Mouse (Mus musculus) midbrain, embryonic 15.5 days (tissue): ENCODE data around the gene Fndc10. TPM values are rescaled to one million over a fixed set of nuclear protein-coding genes. Genes with fewer than 3 reads are reported as not detected.
A peak's percentile ranks its signal among the peaks of the same experiment; 100 is the strongest.

Experiments used
- ATAC-seq: fragments of 200-750 bp; cut with Nextera tagmentation; replicated peaks from 2 replicates; pipeline ENCODE4 v1.8.0; 2017; ENCODE audit warnings: moderate TSS enrichment
- H3K27ac ChIP-seq: fragments of 300-500 bp; sonication (generic); 2 replicates; pipeline ENCODE4 v1.5.1; 2015; ENCODE audit warnings: mild to moderate bottlenecking, inconsistent platforms
- H3K27me3 ChIP-seq: fragments of 300-500 bp; sonication (generic); replicated peaks from 2 replicates; pipeline ENCODE4 v1.6.1; 2015; ENCODE audit warnings: inconsistent platforms
- H3K36me3 ChIP-seq: fragments of 300-500 bp; sonication (generic); replicated peaks from 2 replicates; pipeline ENCODE4 v1.6.1; 2015; ENCODE audit warnings: inconsistent platforms
- H3K4me1 ChIP-seq: fragments of 300-500 bp; sonication (generic); 2 replicates; pipeline ENCODE4 v1.6.1; 2015; ENCODE audit warnings: inconsistent platforms
- H3K4me2 ChIP-seq: fragments of 300-500 bp; sonication (generic); 2 replicates; pipeline ENCODE4 v1.6.1; 2015; ENCODE audit warnings: inconsistent platforms, mild to moderate bottlenecking, moderate library complexity
- H3K4me3 ChIP-seq: fragments of 300-500 bp; sonication (generic); 2 replicates; pipeline ENCODE4 v1.5.1; 2015; ENCODE audit warnings: mild to moderate bottlenecking, inconsistent platforms
- H3K9ac ChIP-seq: fragments of 300-500 bp; sonication (generic); 2 replicates; pipeline ENCODE4 v1.6.1; 2015; ENCODE audit warnings: mild to moderate bottlenecking, inconsistent platforms
- H3K9me3 ChIP-seq: fragments of 300-500 bp; sonication (generic); 2 replicates; pipeline ENCODE4 v1.6.1; 2016; ENCODE audit warnings: inconsistent platforms
- WGBS: fragments of 180-500 bp; shearing (Covaris S2); methylation state at CpG from one replicate; pipeline ENCODE4 v1.1.7; 2015; ENCODE audit warnings: mixed read lengths; 5-methylcytosine and 5-hydroxymethylcytosine counted together
- polyA plus RNA-seq: library from polyadenylated mRNA; unstranded; fragments of >200 nt; fragmentation: Nextera tagmentation; extraction: Ambion mirVana; gene quantifications from 2 replicates; pipeline ENCODE4 v1.2.1, GENCODE M21; 2015

Fndc10 gene
- polyA plus RNA-seq, 1 experiment from 2014 or later: 15.7 TPM

DNA sequence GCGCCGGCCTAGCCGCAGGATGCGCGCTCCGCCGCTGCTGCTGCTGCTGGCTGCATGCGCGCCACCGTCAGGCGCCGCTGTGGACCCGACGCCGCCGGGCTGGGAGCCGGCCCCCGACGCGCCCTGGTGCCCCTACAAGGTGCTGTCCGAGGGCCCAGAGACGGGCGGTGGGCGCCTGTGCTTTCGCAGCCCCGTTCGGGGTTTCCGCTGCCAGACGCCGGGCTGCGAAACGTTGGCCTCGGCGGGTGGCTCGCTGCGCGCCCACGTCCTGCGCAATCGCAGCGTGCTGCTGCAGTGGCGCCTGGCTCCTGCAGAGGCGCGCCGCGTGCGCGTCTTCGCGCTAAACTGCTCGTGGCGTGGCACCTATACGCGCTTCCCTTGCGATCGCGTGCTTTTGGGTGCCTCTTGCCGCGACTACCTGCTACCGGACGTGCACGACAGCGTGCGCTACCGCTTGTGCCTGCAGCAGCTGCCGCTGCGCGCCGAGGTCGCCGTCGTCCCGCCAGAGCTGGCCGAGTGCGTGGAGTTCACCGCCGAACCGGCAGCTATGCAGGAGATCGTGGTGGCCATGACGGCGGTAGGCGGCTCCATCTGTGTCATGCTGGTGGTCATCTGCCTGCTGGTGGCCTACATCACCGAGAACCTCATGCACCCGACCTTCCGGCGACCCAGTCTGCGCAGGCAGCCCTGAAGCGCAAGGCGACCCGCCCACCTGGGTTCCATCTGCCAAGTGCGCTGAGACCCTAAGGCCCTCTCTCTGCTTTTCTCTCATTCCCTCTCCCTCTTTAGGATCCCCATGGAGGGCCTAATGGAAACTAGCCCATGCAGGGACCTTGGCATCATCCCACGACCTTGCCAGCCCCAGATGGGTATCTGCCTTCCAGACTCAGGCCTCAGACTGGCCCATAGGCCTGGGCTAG lies 600 bp downstream of the Fndc10 start:
- Histone ChIP-seq H3K9ac (peak overlapping the region; percentile 84), H3K4me2 (peak overlapping the region; percentile 85), H3K36me3 (no peaks in the 10 kb centered on the region), H3K4me3 (peak overlapping the region; percentile 55), H3K4me1 (peaks cover 30% of the 10 kb centered on the region), H3K27me3 (0 out of 2 replicates have a peak, but pooled peaks cover 2% of the 10 kb centered on the region), H3K27ac (peak overlapping the region; percentile 97), H3K9me3 (no peaks in the 10 kb centered on the region)
- WGBS: under 1% methylated on average over 79 of the region's 92 CpGs
- ATAC-seq: peak; percentile 84

DNA sequence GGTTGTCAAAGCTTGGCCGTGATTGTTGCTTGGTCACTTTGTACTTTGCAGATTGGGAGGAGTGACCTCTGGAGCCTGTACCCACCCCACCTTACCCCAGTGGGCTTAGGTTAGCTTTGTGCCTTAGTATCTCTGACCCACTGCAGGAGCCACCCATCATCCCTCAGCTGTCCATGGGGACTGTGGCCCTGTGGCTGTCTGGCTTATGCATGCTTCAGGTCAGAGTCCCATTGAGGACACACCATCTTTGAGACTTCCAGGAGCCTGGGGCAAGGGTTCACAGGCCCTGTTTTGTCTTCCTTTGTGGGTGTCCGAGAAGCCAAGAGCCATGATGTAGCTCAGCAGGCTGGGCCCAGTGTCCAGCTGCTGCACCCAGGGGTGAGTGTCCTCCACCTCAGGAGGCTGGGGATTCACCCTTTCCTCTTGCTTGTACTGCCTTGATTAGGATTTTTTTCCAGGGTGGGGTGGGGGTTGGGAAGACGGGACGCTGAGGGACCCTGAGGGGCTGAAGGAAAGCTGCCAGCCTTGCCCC lies 1.5 kb downstream of the Fndc10 start:
- Histone ChIP-seq H3K4me2 (peak overlapping the region; percentile 85), H3K9me3 (no peaks in the 10 kb centered on the region), H3K4me1 (peaks cover 30% of the 10 kb centered on the region), H3K27ac (peak overlapping the region; percentile 97), H3K27me3 (0 out of 2 replicates have a peak, but pooled peaks cover 2% of the 10 kb centered on the region), H3K36me3 (no peaks in the 10 kb centered on the region), H3K4me3 (peak overlapping the region; percentile 55), H3K9ac (peak overlapping the region; percentile 84)
- no peak for ATAC-seq
- WGBS: 79% methylated on average over 4 of the region's 4 CpGs

DNA sequence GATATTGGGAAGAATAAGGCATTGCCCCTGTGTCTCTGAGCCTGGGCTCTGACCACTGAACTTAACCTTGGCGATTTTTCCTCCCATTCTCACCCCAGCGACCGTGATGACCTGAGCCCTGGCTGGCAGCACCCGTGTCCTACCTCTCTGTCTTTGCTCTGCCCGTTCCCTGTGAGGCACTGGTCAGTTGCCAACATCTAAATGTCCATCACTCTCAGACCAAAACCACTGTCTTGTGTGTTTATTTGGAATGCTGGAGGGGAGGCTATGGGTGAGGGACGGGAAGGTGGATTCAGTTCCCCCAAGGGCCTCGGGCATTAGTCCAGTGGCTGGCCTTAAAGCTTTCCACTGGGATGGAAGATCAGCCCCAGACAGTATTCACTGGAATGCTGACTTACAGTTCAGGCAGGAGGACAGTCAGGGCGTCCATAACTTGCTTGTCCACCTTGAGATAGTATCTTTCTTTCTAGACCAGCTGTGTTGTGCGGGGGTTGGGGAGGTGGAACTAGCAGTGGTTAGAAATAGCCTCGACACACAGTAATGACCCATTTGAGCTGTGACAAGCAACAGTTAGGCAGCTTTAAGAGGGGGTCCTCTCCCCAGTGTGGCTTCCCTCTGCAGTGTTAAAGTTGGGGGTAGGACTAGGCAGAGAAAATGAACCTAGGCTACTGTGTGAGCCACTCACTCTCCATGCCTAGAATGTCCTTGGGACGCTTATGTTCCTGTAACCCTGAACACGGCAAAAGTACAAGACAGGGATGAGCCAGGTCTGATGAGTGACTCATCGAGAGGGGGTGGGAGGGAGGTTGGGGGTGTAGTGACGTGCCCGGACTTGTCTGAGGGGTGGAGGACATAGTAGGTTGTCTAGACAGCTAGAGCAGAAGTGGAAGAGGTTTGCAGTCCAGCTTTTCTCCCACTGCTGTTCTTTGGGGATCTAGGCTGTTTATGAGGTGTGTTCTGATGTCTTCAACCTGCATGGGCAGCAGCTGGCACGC lies 2.4 kb downstream of the Fndc10 start:
- Histone ChIP-seq H3K27me3 (0 out of 2 replicates have a peak, but pooled peaks cover 2% of the 10 kb centered on the region), H3K9me3 (no peaks in the 10 kb centered on the region), H3K4me1 (peaks cover 30% of the 10 kb centered on the region), H3K9ac (peak overlapping the region; percentile 1; the same call in 1 of the 2 replicates), H3K36me3 (no peaks in the 10 kb centered on the region), H3K27ac (no peak overlapping the region), H3K4me2 (peak overlapping the region; percentile 85), H3K4me3 (0 out of 2 replicates have a peak overlapping the region, but pooled peaks have one; percentile 55)
- 78% methylated on average over 16 of the region's 16 CpGs for WGBS
- no peak for ATAC-seq

DNA sequence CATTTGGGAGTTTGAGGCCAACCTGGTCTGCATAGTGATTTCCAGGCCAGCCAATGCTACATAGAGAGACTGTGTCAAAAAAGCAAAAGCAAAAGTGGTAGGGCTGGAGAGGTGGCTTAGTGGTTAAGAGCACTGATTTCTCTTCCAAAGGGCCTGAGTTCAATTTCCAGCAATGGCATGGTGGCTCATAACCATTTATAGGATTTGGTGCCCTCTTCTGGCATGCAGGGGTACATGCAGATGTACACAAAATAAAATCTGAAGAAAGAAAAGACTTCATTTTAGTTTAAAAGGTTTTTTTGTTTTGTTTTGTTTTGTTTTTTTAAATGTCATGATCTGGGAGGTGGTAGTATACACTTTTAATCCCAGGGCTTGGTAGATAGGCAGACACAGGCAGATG lies 6.3 kb downstream of the Fndc10 start:
- Histone ChIP-seq H3K27ac (no peak overlapping the region), H3K4me1 (peaks cover 23% of the 10 kb centered on the region), H3K4me3 (no peak overlapping the region), H3K4me2 (no peak overlapping the region), H3K9ac (no peak overlapping the region), H3K27me3 (no peaks in the 10 kb centered on the region), H3K36me3 (no peaks in the 10 kb centered on the region), H3K9me3 (no peaks in the 10 kb centered on the region)
- no peak for ATAC-seq

DNA sequence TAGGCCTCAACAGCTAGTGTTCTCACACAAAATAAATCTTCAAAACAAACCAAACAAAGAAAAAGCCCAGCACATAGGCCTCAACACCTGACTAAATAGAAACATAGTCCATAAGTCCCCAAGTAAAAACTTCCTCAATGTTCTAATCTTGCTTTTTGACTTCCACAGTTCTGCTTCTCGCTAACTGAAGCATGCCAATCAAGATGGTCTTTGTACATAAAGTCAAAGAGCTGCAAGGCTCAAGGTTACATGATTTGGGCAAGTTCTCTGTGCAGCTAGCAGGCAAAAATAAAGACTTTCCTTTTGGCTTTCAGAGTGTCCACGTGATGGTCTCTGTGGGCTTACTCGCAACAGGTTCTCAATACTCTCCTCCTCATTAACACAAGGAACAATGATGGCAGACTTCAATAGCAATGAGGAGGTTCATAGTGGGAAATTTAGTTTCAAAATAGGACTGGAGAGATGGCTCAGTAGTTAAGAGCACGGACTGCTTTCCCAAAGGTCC lies 9.3 kb downstream of the Fndc10 start:
- no peak overlapping the region for H3K27ac ChIP-seq
- ATAC-seq: no peak
- WGBS: 96% methylated on average over 4 of the region's 4 CpGs

DNA sequence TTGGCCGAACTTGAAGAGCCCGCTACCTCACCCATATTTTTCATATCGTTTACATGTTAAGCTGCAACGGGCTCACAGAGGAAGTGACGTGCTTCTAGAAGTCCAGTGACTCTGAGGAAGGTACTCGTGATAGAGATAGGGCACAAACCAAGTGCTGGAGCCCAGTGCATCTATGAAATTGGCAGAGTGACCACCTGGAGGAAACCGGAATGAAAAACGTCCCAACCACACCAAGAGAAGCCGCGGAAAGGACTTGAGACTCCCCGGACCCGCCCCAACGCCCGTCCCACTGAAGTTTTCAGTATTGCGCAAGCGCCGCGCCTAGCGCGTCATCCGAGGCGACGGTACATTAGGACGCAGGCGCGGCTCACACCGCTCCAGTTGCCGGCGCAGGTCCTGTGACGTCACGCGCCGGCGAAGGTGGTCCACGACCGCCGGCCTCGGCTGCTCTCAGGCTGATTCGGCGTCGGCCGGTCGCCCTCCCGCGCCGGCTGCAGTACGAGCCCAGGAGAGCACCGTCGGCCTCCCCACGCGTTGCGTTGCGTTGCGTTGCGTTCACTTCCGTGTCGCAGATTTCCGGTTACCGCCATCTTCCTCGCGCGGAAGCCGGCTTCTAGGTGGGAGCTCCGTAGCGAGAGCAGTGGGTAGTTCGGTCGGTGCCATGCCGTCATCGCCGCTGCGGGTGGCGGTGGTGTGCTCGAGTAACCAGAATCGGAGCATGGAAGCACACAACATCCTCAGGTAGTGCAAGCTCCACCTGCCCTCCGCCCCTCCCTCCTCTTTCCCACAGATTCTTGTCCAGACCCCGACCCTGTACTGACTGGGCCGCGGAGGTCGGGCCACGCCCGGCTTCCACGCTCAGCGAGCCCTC lies 10.8 kb downstream of the Fndc10 start, which contains the start of gene Ssu72:
Ssu72 (plus strand) TSS at position 80 of the 871 bp plus-strand sequence.
- ATAC-seq: peak; percentile 96
- no peaks in the 10 kb centered on the region for H3K27me3 ChIP-seq
- H3K9me3 ChIP-seq: no peaks in the 10 kb centered on the region
- peak within 1 kb of the TSS; percentile 79 for H3K4me3 ChIP-seq
- H3K36me3 ChIP-seq: no peaks in the 10 kb centered on the region
- H3K9ac ChIP-seq: peak within 1 kb of the TSS; percentile 84
- WGBS: under 1% methylated on average over 83 of the region's 83 CpGs
- peak within 1 kb of the TSS; percentile 90 for H3K4me2 ChIP-seq
- peaks cover 26% of the 10 kb centered on the region for H3K4me1 ChIP-seq
- peak within 1 kb of the TSS; percentile 94 for H3K27ac ChIP-seq

More for the DNA sequence above, 9.3 kb downstream of the Fndc10 start:
- no peak overlapping the region for H3K4me3 ChIP-seq
- H3K4me1 ChIP-seq: peaks cover 22% of the 10 kb centered on the region
- no peak overlapping the region for H3K4me2 ChIP-seq
- H3K27me3 ChIP-seq: no peaks in the 10 kb centered on the region
- no peaks in the 10 kb centered on the region for H3K36me3 ChIP-seq
- no peaks in the 10 kb centered on the region for H3K9me3 ChIP-seq
- H3K9ac ChIP-seq: no peak overlapping the region

DNA sequence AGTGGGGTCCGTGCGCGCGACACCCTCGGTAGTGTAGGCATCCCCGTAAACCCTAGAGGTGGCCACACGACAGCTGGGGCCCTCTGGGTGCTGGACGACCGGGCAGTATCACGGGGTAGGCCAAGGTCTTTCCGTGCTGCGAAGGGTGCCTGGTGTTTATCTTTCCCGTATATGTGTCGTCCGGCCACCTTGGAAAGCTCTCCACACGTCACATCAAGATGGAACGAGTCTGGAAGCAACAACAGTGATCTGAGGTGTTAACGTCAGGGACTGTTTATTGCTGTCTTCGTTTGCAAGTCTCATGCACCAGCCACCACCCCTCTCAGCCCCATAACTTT lies 11.4 kb downstream of the Fndc10 start:
- Histone ChIP-seq H3K9ac (peak overlapping the region; percentile 84), H3K9me3 (no peaks in the 10 kb centered on the region), H3K4me2 (peak overlapping the region; percentile 90), H3K36me3 (no peaks in the 10 kb centered on the region), H3K4me1 (peaks cover 31% of the 10 kb centered on the region), H3K4me3 (peak overlapping the region; percentile 79), H3K27ac (peak overlapping the region; percentile 94), H3K27me3 (no peaks in the 10 kb centered on the region)
- under 1% methylated on average over 19 of the region's 19 CpGs for WGBS
- no peak for ATAC-seq

DNA sequence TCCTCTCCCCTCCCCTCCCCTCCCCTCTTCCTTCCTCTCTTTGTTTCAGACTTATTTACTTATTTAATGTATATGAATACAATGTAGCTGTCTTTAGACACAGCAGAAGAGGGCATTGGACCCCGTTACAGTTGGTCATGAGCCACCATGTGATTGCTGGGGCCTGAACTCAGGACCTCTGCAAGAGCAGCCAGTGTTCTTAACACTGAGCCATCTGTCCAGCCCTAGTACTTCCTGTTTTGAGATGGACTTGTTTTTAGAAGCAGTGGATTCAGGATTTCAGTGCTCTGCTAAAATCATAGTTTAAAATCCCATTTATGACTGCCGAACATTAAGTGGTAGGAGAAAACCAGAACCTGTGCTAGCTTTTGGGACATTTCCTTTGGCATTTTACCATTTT lies 14.4 kb downstream of the Fndc10 start:
- no peaks in the 10 kb centered on the region for H3K27me3 ChIP-seq
- no peak for ATAC-seq
- H3K9me3 ChIP-seq: no peaks in the 10 kb centered on the region
- H3K4me3 ChIP-seq: no peak overlapping the region
- no peak overlapping the region for H3K27ac ChIP-seq
- no peaks in the 10 kb centered on the region for H3K36me3 ChIP-seq
- H3K9ac ChIP-seq: no peak overlapping the region
- no peak overlapping the region for H3K4me2 ChIP-seq
- WGBS: 80% methylated on average over 2 of the region's 2 CpGs
- peaks cover 34% of the 10 kb centered on the region for H3K4me1 ChIP-seq

DNA sequence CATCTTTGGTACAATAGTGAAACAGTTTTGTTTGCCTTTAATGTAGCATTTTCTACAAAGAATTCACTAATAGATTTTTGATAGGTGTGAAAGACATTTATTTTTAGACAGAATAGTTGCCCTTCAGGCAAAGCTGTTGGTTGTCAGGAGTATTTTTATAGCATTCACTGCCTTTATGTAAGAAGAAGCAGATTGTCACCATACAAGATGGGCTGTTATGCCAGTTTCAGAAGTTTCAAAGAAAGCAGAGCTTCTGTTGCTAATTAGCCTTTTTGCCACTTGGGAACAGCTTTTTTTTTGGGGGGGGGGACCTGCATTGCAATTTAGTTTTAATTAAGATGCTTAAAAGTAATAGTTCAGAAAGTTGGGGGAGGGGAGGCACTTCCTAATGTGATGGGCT lies 14.8 kb downstream of the Fndc10 start:
- H3K9ac ChIP-seq: no peak overlapping the region; the same call in 1 of the 2 replicates
- no peaks in the 10 kb centered on the region for H3K9me3 ChIP-seq
- peaks cover 34% of the 10 kb centered on the region for H3K4me1 ChIP-seq
- no peak overlapping the region for H3K27ac ChIP-seq
- H3K4me2 ChIP-seq: no peak overlapping the region
- no peak overlapping the region for H3K4me3 ChIP-seq
- ATAC-seq: no peak
- H3K36me3 ChIP-seq: no peaks in the 10 kb centered on the region
- H3K27me3 ChIP-seq: no peaks in the 10 kb centered on the region

DNA sequence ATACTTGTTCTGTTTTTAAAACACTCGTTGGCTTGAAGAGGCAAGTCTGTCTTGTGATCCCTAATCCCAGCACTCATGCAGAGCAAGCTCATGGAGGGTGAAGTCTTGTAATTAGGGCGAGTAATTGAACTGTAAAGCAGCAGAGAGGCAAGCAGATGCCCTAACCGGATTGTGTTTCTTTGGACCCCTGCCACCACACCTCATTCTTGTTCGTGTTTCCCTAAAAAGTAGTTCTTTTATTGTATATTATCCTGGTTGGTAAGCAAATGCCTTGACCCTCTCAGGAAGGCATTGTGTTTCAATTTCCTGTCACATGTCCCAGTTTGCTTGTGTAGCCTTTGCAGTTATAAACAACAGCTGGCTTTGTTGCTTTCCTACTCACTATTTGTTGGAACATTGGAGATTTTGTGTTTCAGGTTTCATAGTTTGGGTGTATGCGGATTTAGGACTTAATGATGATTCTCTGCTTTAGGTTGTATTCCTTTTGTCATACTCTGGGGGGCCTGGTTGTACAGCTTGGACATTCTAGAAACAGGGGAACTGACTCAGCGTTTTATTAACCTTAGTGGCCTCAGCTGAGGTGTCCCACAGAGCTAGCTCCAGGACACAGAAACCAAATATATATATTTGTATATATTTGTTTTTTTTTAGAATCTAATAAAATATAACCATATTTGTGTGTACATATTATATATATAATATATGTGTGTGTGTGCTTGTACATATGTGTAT lies 16.5 kb downstream of the Fndc10 start:
- 58% methylated on average over 6 of the region's 6 CpGs for WGBS
- Histone ChIP-seq H3K9me3 (no peaks in the 10 kb centered on the region), H3K4me1 (peaks cover 30% of the 10 kb centered on the region), H3K36me3 (peaks cover 4% of the 10 kb centered on the region), H3K4me3 (no peak overlapping the region), H3K9ac (no peak overlapping the region), H3K27ac (0 out of 2 replicates have a peak overlapping the region, but pooled peaks have one; percentile 42), H3K27me3 (no peaks in the 10 kb centered on the region), H3K4me2 (no peak overlapping the region)
- no peak for ATAC-seq
